Mouse (Mus musculus) CD4-positive, CD25-positive, alpha-beta regulatory T cell, adult 2 months (primary cell): Measurements from ENCODE around the gene Tob2.

ENCODE experiments used
- DNase-seq: peaks from one replicate; pipeline ENCODE4 v3.0.0-alpha.2; 2012; ENCODE audit warnings: low read depth, low spot score

The Tob2 gene

DNA sequence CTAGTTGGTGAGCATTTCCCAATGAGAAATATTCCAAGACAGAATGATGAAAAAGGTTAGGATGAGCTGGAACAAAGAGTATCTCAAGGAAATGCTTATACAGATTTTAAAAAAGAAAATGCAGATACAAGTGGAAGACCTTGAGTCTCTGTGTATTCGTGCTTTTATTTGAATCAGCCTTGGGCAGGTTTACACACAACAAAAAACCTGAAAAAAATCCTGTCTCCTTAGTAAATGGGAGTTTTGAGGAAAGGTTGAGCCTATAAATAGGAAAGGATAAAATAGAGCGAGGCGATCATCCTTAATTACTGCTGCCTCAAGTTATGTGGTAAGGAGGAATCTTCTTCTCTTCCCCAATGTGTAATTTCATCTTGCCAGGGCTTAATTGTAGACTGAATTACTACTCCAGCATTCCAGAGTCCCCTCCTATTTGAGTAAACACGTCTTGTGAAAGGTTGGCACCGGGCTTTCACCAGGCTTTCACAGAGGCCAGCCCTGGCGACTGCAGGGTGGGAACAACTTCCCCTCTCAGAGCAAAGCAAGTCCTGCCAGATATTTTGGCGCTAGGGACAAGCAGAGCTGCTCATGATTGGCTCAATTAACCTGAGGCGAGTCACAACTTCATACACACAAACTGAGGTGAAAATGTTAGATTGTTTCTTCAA is 2.0 kb upstream of the Tob2 start:
- no peak for DNase-seq

DNA sequence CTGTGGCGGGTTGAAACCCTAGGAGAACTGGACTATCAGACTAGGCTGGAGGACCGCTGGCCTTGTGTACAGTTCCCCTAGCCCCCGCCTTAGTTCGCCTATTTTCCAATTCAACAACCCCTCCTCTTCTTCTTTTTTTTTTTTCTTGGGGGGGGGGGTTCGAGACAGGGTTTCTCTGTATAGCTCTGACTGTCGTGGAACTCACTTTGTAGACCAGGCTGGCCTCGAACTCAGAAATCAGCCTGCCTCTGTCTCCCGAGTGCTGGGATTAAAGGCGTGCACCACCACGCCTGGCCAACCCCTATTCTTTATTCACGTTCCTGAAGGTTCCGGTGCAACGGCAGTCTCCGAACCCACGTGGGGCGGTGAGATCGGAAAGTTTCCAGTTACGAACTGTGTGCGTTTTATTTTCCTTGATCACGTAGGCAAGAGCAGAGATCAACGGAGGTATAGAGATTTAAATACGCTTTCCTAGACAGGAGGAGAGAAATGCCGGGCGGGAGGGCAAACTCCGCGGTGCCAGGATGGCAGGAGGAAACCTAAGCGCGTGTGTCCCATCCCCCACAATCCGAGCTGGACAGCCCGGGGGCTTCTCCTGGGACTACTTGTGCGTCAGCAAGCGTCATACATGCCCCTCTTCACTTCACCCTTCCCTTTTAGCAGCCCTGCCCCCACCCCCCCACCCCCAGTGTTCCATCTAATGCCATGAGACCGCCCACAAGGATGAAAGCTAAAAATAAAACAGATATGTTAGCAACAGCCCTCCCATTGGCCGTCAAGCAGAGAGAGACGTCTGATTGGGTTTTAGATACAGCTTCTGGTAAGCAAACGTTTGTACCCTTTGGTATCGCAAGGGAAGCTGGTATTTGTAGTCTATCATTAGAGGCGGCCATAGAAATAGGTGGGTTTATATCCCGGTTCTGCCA is 997 bp upstream of the Tob2 start:
- peak; percentile 93 for DNase-seq

DNA sequence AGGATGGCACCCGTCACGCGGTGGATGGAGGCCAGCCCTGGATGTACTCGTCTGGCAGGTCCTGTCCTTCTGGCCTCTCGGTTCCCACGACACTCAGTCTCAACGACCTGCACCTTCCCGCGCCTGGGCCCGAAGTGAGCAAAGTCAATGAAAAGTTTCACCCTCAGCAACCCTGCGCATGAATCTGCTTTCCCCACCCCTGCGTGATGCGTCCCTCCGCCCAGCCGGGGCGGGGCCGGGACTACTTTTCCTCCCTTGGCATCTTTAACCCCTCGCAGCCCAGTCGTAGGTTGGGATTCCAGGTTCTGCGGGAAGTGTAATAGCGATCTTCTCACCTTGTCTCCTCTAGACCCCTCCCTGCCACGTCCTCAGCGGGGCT is 469 bp downstream of the Tob2 start:
- peak; percentile 93 for DNase-seq

DNA sequence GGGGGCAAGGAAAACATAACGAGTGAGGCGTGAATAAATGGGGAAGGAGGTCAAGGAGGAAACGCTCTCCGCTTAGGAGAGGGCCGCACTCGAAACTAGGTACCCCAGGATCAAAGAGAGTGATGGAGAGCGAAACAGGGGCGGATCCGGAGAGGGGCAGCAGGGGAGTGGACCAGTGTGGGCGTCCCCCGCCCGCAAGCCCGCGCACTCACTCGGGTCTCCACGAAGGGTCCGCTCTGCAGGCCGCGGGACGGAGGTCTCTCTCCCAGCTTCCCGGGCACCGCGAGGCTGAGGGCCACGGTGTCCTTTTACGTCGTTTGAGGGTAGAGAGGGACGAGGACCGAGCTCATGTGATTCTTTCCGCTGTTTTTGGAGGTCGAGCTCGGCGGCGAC is 876 bp downstream of the Tob2 start:
- peak; percentile 69 for DNase-seq

DNA sequence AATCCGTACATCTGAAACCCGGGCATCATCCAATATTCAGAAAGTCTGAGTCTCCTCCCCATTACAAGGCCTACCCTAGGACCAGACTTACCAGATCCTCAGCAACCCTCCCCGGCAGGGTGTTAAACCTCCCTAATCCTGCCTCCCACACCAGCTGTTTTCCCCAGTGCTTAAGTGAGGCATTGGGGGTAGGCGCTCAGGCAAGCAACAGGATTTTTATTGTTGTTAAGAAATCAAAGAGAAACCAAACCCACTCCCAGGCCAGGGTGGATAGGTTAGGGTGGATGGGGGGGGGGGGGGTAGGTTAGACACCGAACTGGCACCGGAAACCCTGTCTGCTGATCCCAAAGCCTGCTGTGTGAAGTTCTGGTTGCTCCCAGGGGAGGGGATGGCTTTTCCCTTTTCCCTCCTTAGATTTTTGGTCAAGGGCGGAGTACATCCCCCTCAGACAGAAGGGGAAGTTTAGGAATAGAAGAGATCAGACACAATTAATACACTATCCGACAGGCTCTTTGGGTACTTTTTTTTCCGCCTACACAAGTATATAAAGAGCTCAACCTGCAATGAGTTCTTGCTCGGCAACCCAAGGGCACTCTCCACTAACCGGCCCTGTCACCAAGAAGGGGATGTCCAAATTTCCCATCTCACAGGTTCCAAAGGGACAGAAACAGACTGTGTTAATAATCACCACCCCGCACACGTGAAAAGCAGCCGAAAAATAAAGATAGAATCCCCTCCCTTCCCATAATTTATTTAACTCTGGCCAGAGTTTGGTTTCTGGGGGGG is 1.5 kb downstream of the Tob2 start:
- DNase-seq, result peak; percentile 58

DNA sequence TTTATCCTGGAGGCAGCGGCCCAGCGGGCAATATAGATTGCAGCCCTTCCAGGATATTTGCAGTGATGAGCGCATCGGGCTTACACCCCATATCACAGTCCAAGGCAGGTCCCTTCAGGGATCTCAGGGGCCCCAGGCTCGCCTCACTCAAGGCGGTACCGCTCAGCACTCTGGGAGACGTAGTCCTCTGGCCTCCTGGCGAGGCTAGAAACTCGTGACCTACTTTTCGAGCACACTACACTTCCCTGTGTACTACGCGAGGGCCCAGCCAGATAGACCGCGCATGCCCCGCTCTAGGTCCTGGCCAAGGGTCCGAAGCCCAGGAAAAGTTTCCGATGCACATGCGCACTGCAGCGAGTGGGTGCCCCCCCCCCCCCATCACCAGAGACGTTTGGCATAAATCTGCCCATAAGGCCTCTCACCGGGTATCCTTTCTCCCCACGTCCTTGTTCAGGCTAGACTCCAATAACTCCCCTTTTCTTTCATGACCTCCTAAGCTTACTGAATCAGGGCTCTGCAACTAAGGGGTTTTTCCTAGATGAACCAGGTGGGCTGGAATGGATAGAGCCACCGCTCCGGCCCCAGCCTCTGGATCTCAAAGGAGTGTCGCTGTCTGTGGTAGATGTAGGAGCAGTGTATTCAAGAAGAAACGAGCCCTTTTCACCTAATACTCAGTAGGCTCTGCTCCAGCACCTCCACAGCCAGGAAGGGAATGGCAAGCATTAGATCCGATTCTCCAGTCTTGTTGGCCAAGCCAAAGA is 2.4 kb downstream of the Tob2 start:
- peak; percentile 88 for DNase-seq

DNA sequence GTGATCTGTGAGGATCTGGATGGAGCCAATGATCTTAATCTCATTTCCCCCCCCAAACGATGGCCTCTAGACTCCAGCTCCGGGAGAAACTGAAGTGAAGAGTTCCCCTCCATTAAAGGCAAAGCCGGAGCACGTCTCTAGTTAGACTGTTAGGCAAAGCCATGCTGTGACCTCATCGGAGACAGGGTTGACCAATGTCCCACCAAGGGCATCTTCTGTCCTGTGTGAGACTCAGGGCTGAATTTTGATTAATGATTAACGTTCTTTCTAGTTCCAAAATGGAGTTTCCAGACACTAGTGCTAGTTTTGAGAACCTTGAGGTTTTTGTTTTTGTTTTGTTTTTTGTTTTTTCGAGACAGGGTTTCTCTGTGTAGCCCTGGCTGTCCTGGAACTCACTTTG is 5.5 kb downstream of the Tob2 start:
- DNase-seq, result no peak

DNA sequence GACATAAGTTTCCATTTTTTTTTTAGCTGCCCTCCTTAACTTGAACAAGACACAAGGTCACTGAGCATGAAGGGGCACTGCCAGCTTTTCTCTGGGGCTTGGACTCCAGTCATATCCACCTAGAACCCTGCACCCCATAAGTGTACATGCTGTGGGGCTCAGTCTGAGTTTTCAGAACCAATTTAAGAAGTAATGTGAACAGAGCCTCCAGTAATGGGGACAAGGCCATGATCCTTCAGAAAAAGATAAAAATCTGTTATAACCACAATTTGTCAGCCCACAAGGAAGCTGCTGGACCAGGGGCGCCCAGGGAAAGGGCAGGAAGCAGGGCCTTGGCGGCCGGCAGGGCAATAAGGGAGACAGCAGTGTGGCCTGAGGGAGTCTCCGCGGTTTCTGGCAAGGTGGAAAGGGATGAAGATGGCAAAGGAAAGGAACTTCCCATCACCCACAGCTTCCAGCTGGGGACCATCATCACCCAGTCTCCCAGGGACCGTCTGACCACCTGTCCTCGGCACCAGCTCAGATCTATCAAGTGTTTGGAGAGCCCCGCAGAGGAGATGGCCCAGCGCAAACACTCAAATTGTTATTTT is 6.1 kb downstream of the Tob2 start:
- no peak for DNase-seq

DNA sequence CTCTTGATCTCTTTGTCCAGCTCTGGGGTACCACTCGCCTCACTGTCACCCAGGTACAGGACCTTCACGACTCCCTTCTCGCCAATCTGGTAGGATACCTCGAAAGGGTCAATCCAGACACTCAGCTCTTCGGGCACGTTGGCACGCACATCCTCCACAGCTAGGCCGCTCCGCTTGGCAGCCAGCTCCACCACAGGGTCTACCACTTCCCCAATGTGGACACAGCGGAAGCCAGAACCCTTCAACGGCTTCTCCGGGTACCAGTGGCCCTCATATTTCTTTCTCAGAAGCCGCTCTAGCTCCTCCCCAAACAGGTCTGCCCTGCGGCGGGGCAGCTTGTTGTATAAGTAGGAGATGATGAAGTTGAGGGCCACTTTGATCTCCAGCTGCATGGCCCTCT is 7.2 kb downstream of the Tob2 start:
- no peak for DNase-seq

DNA sequence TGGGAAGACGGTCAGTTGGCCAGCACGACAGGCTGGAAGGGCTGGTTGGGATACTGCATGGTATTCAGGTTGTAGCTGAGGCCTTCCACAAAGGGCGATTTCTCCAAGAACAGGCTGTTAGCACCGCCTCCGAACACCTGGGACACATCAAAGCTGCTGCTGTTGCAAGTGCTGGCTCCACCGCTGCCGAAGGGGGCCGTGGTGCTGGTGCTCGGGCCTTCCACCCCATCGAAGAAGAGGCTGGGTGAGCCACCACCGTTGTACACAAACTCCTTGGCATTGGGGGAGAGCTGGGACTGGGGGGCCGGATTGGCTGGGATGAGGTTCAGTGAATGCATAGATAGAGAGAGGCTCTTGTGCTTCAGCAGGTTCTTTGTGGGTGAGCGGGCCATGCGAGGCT is 7.9 kb downstream of the Tob2 start:
- no peak for DNase-seq

DNA sequence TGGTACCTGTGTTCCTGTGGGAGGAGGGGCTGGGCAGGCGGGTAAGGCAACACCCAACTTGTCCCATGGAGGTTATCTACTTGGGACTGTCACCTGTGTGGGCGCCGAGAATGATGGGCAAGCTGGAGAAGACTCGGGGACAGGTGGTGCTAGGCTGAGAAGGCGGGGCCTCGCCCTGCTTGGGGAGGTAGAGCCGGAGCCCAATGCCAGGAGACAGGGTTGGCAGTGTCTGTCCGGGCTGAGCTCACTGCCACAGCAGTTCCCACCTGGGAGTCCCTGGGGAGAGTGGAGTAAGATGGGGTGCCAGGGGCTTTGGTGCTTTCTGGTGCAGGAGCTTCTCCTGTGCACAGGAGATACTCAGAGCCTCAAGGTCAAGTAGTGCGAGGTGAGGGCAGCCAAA is 9.5 kb downstream of the Tob2 start:
- DNase-seq, result peak; percentile 30

DNA sequence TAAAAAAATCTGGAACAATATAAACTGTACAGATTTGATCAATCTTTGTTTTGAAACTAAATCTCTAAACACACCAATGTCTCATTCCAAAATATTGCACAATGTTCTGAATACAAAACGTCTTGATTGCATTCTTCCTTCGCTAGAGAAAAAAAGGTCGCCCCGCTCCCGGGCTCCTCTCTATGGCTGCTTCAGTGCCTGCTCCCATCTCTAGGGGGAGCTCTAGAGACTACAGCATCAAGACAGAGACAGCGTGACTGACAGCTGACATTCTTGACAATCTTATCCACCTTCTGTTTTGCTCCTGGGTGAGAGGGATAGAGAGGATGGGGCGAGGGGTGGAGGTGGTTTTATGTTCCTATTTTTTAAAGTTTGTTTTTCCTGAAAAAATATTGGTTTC is 10.3 kb downstream of the Tob2 start:
- DNase-seq, result peak; percentile 88

DNA sequence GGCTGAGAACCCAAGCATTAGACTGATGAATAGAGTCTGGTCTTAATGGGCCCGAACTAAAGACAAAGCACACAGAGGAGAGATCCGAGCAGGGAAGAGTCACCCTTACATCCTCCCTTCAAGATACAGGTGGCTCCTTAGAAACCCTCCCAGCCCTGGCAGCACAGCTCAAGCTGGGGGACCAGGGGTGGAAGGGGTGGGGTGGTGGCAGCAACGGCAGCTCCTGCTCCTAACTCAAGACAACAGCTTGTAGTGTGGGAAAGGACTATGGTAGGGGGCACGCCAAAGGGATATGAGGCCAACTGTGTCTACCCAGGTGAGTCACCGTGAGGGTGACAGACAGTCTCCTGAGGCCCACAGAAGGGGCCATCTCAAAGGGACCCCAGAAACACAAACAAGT is 10.7 kb downstream of the Tob2 start:
- no peak for DNase-seq

DNA sequence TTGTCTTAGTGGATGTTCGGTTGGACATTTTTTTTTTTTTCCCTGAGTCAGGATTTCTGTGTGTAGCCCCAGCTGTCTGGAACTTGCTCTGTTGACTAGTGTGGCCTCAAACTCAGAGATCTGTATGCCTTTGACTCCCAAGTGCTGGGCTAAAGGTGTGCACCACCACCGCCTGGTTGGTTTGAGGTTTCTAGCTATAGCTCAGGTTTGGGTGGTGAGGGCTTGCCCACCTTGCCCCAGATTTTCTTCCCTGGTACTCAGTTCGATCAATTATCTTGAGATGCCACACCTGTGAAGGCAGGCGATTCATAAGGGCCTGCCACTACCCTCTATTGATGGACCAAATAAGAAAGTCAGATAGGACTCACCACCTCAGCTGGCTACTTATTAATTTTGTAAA is 11.4 kb downstream of the Tob2 start:
- DNase-seq, result no peak

DNA sequence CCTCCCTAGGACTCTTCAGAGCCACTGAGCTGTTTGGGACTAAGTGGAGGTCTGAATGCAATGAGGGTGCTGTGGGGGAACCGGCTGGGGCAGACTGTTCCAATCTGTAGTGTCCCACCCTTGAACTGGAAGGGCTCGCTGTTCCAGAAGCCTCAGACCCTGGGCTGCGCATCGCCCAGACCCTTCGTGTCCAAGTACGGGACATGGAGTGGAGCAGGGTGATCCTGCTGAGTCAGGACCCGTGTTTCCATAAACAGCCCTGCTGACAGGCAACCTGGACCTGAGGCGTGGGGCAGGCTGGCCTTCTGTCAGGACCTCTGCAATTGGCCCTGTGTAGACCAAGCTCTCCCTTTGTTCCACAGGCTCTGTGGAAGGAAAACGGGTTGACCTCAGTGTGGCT is 11.8 kb downstream of the Tob2 start:
- DNase-seq, result no peak

DNA sequence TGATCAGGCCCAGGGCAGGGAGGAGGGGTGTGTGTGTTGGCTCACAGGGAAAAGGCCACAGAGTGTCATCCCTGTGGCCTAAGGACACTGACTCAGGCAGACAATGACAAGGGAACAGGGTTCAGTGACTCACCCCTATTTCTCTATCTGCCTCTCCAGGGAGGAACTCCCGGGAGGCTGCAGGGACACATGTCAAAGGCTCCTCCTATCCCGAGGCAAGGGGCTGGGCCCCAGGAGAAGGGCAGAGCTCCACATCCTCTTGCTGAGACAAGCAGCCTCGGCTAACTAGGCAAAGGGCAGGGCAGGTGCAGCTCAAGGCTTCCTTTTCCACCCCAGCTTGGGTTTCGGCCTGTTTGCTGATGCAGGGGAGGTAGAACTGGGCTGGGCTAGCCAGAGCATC is 12.9 kb downstream of the Tob2 start:
- DNase-seq, result no peak

DNA sequence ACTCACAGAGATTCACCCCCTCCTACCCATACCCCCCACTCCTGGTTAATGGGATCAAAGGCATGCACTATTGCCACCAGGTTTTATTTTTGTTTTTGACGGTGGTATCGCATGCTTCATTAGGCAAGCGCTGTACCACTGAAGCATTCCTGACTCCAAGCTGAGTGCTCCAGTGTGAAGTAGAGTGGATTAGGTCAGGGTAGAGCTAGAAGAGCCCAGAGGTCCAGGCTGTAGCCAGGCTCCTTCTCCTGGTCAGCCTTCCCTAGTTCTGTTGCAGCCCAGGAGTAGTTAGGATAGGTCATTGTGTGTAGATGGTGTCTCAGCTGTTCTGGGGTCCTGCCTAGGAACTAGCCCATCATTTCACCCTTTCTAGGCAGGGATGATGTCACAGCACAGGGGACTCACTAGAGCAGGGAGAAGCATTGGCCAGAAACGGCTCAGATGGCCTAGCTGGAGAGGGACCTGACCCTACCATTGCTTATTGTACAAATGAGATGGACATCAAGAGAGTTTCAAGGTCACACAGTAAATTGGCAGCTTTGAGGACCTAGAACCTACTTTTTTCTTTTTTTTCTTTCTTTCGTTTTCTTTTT is 13.5 kb downstream of the Tob2 start:
- no peak for DNase-seq

DNA sequence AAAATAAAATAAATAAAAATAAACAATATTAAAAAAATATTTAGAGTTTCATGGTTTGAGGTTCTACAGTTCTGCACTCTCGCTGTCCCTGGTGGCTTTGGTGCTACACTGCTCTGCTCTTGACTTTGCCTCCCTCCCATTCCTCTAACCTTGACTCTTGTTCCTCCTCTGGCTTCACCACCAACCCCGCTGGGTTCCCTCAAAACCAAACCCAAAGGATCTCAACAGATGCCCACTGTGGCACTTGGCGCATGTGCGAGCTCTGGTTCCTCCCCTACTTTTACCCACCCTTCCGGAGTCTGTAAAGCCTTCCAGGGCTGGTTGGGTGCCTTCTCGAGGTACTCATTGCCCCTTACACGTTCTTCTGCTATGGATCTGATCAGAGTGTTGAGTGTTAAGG is 16.3 kb downstream of the Tob2 start:
- no peak for DNase-seq

DNA sequence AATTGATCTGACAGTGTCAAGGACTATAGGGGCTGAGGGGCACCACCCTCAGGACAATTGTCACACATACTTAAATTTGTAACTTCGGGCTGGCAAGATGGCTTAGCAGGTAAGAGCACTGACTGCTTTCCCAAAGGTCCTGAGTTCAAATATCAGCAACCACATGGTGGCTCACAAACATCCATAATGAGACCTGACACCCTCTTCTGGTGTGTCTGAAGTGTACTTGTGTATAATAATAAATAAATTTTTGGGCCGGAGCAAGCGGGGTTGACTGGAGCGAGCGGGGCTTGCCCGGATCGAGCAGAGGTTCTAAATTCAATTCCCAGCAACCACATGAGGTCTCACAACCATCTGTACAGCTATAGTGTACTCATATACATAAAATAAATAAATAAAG is 18.3 kb downstream of the Tob2 start:
- no peak for DNase-seq

DNA sequence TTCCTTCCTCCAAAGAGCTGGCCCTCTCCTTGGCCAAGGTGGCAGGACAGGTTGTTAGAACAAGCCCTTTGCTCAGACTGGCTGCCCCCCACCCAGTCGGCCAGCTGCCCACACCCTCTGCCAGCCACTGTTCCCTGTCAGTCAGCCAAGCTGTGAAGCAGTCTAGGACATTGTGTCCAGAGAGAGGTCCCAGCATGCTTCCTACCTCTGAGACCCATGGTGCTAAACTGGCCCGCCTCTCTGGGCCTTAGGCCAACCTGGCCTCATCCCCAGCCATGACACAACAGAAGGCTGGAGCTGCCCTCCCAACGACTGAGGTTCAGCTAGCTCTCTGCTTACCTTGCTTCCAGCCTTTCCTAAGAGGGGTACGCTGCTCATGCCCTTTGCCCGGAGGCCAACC is 19.0 kb downstream of the Tob2 start:
- DNase-seq, result no peak
